Mouse (Mus musculus) liver, adult 2 months (tissue): ENCODE data around the gene Rpl12. TPM values are rescaled to one million over a fixed set of nuclear protein-coding genes. Genes with fewer than 3 reads are reported as not detected.
A peak's percentile ranks its signal among the peaks of the same experiment; 100 is the strongest.

Source experiments
- DNase-seq: peaks from one replicate; pipeline ENCODE4 v3.0.0-alpha.2; 2011; ENCODE audit warnings: low read depth, low spot score; ENCODE audit errors: extremely low read depth
- H3K27ac ChIP-seq: fragments of 200-500 bp; replicated peaks from 2 replicates; pipeline ENCODE4 v1.5.1; 2012; ENCODE audit warnings: low read depth, mild to moderate bottlenecking, control low read depth, inconsistent platforms, low read length; ENCODE audit not compliant: insufficient read depth
- H3K27me3 ChIP-seq: fragments of 200-500 bp; 2 replicates; pipeline ENCODE4 v1.6.1; 2012; ENCODE audit warnings: mild to moderate bottlenecking, moderate library complexity, low read length, inconsistent platforms; ENCODE audit not compliant: control insufficient read depth, insufficient read depth
- H3K36me3 ChIP-seq: fragments of 200-500 bp; 2 replicates; pipeline ENCODE4 v1.6.1; 2012; ENCODE audit warnings: low read length, inconsistent platforms; ENCODE audit not compliant: control insufficient read depth, insufficient read depth
- H3K4me1 ChIP-seq: fragments of 200-500 bp; 2 replicates; pipeline ENCODE4 v1.6.1; 2011; ENCODE audit warnings: low read length; ENCODE audit not compliant: control insufficient read depth, insufficient read depth
- H3K4me3 ChIP-seq: fragments of 200-500 bp; 2 replicates; pipeline ENCODE4 v1.5.1; 2011; ENCODE audit warnings: low read depth, mild to moderate bottlenecking, control low read depth, low read length, moderate library complexity; ENCODE audit not compliant: insufficient read depth
- H3K79me2 ChIP-seq: fragments of 200-500 bp; 2 replicates; pipeline ENCODE4 v1.6.1; 2012; ENCODE audit warnings: inconsistent platforms, mild to moderate bottlenecking, low read length, moderate library complexity; ENCODE audit not compliant: control insufficient read depth, insufficient read depth
- H3K9ac ChIP-seq: fragments of 200-500 bp; 2 replicates; pipeline ENCODE4 v1.6.1; 2012; ENCODE audit warnings: low read depth, mild to moderate bottlenecking, control low read depth, inconsistent platforms, low read length
- CTCF ChIP-seq: fragments of 200-500 bp; IDR thresholded peaks from 2 replicates; pipeline ENCODE4 v1.5.1; 2011; ENCODE audit warnings: low read depth, low read length, control low read depth
- POLR2A ChIP-seq: fragments of 200-500 bp; IDR thresholded peaks from 2 replicates; pipeline ENCODE4 v1.6.1; 2011; ENCODE audit warnings: low read length, control low read depth; ENCODE audit not compliant: insufficient read depth; ENCODE audit errors: extremely low read depth
- WGBS: fragments of 180-500 bp; shearing (Covaris S2); methylation state at CpG from one replicate; pipeline ENCODE4 v1.1.7; 2018; 5-methylcytosine and 5-hydroxymethylcytosine counted together
- polyA plus RNA-seq: library from polyadenylated mRNA; depleted of rRNA; stranded (reverse); fragments of >200 nt; gene quantifications from 2 replicates; pipeline ENCODE4 v1.2.3, GENCODE M21; 2012
- total RNA-seq: library from RNA; depleted of rRNA; stranded (reverse); fragments of >200 nt; gene quantifications from 2 replicates; pipeline ENCODE4 v1.2.3, GENCODE M21; 2014

Rpl12 gene
- total and polyA plus RNA-seq, 2 experiments, result 158 to 473 TPM

- no peak overlapping the region for H3K27ac ChIP-seq
- no peak overlapping the region for H3K9ac ChIP-seq
Measured at GRCm38 (mm10) chr2:32969326-32969725, 8.0 kb downstream of the Rpl12 start.

DNA sequence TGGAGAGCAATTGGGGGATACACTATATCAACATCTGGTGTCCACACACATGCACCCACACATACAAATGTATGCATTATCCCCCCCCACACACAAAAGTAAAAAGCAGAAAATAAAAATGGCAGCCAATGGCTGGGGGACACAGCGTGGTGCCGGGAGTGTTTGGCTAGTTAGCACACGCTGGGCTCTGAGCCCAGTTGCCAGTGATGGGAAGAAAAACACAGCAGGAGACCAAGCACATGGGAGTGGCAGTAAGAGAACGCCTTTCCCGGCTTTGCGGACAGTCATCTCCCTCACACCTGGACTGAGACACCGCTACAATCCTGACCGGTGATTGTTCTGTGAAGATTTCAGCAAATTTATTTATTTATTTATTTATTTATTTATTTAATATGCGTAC lies 9.9 kb downstream of the Rpl12 start:
- Histone ChIP-seq H3K4me3 (no peak overlapping the region), H3K4me1 (peaks cover 6% of the 10 kb centered on the region), H3K79me2 (no peaks in the 10 kb centered on the region), H3K27me3 (no peaks in the 10 kb centered on the region), H3K27ac (no peak overlapping the region), H3K36me3 (no peaks in the 10 kb centered on the region), H3K9ac (no peak overlapping the region)
- WGBS, result 69% methylated on average over 9 of the region's 9 CpGs
- no peak for DNase-seq
- TF ChIP-seq CTCF, result no peak
- TF ChIP-seq POLR2A, result no peak

More at GRCm38 (mm10) chr2:32969326-32969725, 8.0 kb downstream of the Rpl12 start:
- Histone ChIP-seq H3K79me2 (no peaks in the 10 kb centered on the region), H3K4me3 (no peak overlapping the region), H3K36me3 (peaks cover 2% of the 10 kb centered on the region), H3K4me1 (peaks cover 8% of the 10 kb centered on the region), H3K27me3 (no peaks in the 10 kb centered on the region)
- TF ChIP-seq POLR2A (no peak), CTCF (no peak)
- WGBS, result 78% methylated on average over 8 of the region's 8 CpGs
- peak; percentile 9 for DNase-seq

GRCm38 (mm10) chr2:32974216-32974615 lies 12.9 kb downstream of the Rpl12 start:
- Histone ChIP-seq H3K36me3 (no peaks in the 10 kb centered on the region), H3K27ac (no peak overlapping the region), H3K27me3 (no peaks in the 10 kb centered on the region), H3K4me1 (no peaks in the 10 kb centered on the region), H3K4me3 (no peak overlapping the region), H3K79me2 (no peaks in the 10 kb centered on the region), H3K9ac (no peak overlapping the region)
- no peak for TF ChIP-seq POLR2A
- TF ChIP-seq CTCF, result no peak
- DNase-seq, result no peak
- WGBS, result 95% methylated on average over 8 of the region's 8 CpGs

DNA sequence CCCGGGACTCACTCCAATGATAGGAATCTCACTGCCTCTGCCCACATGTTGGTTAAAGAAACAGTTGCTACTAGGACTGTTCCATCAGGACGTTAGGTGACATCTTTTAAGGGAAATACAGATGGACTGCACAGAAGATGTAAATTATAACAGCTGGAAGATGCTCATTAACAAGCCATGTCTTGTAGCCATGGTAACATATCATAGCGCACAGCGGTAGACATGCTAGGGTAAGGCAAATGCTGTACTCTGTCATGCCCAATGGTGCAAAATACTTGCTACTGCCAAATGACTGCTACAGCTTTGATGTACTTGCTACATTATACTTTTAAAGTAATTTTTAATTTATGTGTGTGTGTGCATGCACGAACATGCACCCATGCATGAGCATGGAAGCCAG lies 15.8 kb downstream of the Rpl12 start:
- Histone ChIP-seq H3K27me3 (no peaks in the 10 kb centered on the region), H3K9ac (no peak overlapping the region), H3K4me1 (peaks cover 4% of the 10 kb centered on the region; the same call in 1 of the 2 replicates), H3K4me3 (no peak overlapping the region), H3K79me2 (no peaks in the 10 kb centered on the region), H3K36me3 (no peaks in the 10 kb centered on the region), H3K27ac (no peak overlapping the region)
- WGBS, result 91% methylated on average over 5 of the region's 5 CpGs
- DNase-seq, result no peak
- TF ChIP-seq POLR2A (no peak), CTCF (no peak)

- TF ChIP-seq POLR2A (no peak), CTCF (no peak)
- Histone ChIP-seq H3K27me3 (no peaks in the 10 kb centered on the region), H3K4me3 (no peak overlapping the region), H3K4me1 (peaks cover 12% of the 10 kb centered on the region), H3K79me2 (no peaks in the 10 kb centered on the region), H3K9ac (no peak overlapping the region), H3K36me3 (no peaks in the 10 kb centered on the region), H3K27ac (no peak overlapping the region)
- 81% methylated on average over 3 of the region's 3 CpGs for WGBS
- DNase-seq, result no peak
Measured at GRCm38 (mm10) chr2:32978675-32979074, 17.3 kb downstream of the Rpl12 start.

DNA sequence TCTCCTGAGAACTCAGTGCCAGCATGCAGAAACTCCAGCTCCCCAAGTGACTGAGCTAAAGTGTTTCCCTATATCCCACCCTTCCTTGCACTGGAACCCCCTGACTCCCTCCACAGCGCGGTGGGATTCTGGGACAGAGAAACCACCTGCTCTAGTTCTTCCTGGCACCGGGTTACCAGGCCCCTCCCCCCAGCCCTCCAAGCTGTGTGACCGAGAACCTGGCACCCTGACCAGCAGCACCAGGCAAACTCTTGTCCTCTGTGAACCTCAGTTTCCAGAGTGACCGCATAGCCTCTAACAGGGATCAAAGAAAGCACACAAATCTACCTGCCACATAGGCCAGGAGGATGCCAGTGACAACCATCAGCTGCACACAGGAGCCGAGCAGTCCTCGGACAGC lies 18.3 kb downstream of the Rpl12 start:
- 83% methylated on average over 7 of the region's 7 CpGs for WGBS
- H3K9ac ChIP-seq, result no peak overlapping the region
- peaks cover 12% of the 10 kb centered on the region for H3K4me1 ChIP-seq
- H3K36me3 ChIP-seq, result no peaks in the 10 kb centered on the region
- no peak overlapping the region for H3K4me3 ChIP-seq
- TF ChIP-seq CTCF (no peak), POLR2A (no peak)
- DNase-seq, result no peak
- no peaks in the 10 kb centered on the region for H3K79me2 ChIP-seq
- H3K27ac ChIP-seq, result no peak overlapping the region
- no peaks in the 10 kb centered on the region for H3K27me3 ChIP-seq
